Mouse (Mus musculus): ENCODE measurements around the gene Ahnak. TPM values are rescaled to one million over a fixed set of nuclear protein-coding genes. Genes with fewer than 3 reads are reported as not detected.

The Ahnak gene
- polyA plus RNA-seq, 1 experiment = 8.0 TPM

DNA sequence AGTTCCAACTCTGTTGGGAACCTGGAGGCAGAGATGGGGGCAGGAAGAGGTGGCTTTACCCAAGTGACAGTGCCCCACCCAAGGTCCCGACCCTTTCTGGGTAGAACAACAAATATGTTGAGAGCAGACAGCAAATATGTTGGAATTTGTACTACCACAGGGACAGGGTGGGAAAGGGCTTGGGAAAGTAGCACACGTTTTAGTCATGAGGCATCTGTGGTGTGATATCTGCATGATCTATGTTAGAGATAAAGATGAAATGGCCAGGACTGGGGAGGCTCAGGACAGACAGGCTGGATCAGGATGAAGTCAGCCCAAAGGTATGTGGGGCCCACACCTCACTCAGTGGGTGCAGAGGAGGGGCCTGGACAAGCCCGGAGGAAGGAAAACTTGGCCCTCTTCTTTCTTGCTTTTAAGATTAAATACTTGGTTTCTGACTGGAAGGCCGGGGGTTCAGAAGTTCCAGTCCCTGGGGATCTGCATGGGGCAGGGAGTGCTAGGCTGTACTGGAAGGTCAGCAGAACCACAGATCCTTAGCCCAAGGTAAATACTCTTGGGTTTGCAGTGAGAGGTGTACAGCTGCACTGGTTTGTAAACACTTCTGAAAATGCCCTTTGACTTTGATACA, 117.8 kb downstream of the Ahnak start:
- Histone ChIP-seq H3K4me1 (ENCODE audit: control insufficient read depth, insufficient read depth, insufficient read length) (peaks cover 19% of the 10 kb centered on the region; the same call in 1 of the 2 replicates), H3K4me3 (ENCODE audit: extremely low read depth, insufficient read depth, insufficient read length) (no peak overlapping the region), H3K27me3 (ENCODE audit: control insufficient read depth, insufficient read depth, low read length) (no peaks in the 10 kb centered on the region), H3K36me3 (ENCODE audit: control insufficient read depth, insufficient read depth, low read length) (no peaks in the 10 kb centered on the region), H3K27ac (ENCODE audit: insufficient read depth, low read length) (peak overlapping the region; percentile 24; the same call in 1 of the 2 replicates)
- TF ChIP-seq CTCF (IDR thresholded peaks at IDR 0.05; ENCODE audit: extremely low read depth, insufficient read depth, insufficient read length, insufficient replicate concordance) (no peak), POLR2A (IDR thresholded peaks at IDR 0.05; ENCODE audit: low read depth, low read length) (no peak)
- 49% methylated on average over 4 of the region's 4 CpGs for WGBS
- no peak for DNase-seq (ENCODE audit: low read depth in 1 of 2, low spot score in 2 of 2)

- Histone ChIP-seq H3K27me3 (ENCODE audit: control insufficient read depth, insufficient read depth, low read length) (no peaks in the 10 kb centered on the region), H3K27ac (ENCODE audit: insufficient read depth, low read length) (peak overlapping the region; percentile 24; the same call in 1 of the 2 replicates), H3K4me3 (ENCODE audit: extremely low read depth, insufficient read depth, insufficient read length) (no peak overlapping the region), H3K4me1 (ENCODE audit: control insufficient read depth, insufficient read depth, insufficient read length) (peaks cover 19% of the 10 kb centered on the region; the same call in 1 of the 2 replicates), H3K36me3 (ENCODE audit: control insufficient read depth, insufficient read depth, low read length) (no peaks in the 10 kb centered on the region)
- TF ChIP-seq CTCF (IDR thresholded peaks at IDR 0.05; ENCODE audit: extremely low read depth, insufficient read depth, insufficient read length, insufficient replicate concordance) (no peak), POLR2A (IDR thresholded peaks at IDR 0.05; ENCODE audit: low read depth, low read length) (no peak)
- 61% methylated on average over 1 of the region's 1 CpGs for WGBS
- no peak for DNase-seq (ENCODE audit: low read depth in 1 of 2, low spot score in 2 of 2)
Observed at GRCm38 (mm10) chr19:9107379-9107755, 118.3 kb downstream of the Ahnak start.

DNA sequence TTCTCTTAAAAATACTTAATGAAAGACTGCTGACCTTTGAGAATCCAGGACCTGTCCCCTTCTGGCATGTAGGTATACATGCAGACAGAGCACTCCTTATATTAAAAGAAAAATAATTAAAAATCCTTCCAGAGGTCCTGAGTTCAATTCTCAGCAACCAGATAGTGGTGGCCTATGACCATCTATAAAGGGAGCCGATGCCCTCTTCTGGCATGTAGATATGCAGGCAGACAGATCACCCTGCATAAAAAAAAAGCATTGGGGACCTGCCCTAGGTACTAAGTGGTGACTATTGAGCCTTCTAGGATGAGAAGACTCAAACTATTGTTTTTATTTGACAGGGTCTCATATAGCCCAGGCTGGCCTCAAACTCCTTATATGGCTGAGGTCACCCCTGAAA, 119.5 kb downstream of the Ahnak start:
- TF ChIP-seq CTCF (IDR thresholded peaks at IDR 0.05; ENCODE audit: extremely low read depth, insufficient read depth, insufficient read length, insufficient replicate concordance) (no peak), POLR2A (IDR thresholded peaks at IDR 0.05; ENCODE audit: low read depth, low read length) (no peak)
- H3K27ac ChIP-seq (ENCODE audit: insufficient read depth, low read length) = no peak overlapping the region
- no peaks in the 10 kb centered on the region for H3K27me3 ChIP-seq (ENCODE audit: control insufficient read depth, insufficient read depth, low read length)
- H3K4me1 ChIP-seq (ENCODE audit: control insufficient read depth, insufficient read depth, insufficient read length) = peaks cover 19% of the 10 kb centered on the region; the same call in 1 of the 2 replicates
- H3K4me3 ChIP-seq (ENCODE audit: extremely low read depth, insufficient read depth, insufficient read length) = no peak overlapping the region
- DNase-seq (ENCODE audit: low read depth in 1 of 2, low spot score in 2 of 2) = no peak
- H3K36me3 ChIP-seq (ENCODE audit: control insufficient read depth, insufficient read depth, low read length) = no peaks in the 10 kb centered on the region
- WGBS = 84% methylated on average over 1 of the region's 1 CpGs

- H3K4me1 ChIP-seq (ENCODE audit: control insufficient read depth, insufficient read depth, insufficient read length) = peaks cover 7% of the 10 kb centered on the region; the same call in 1 of the 2 replicates
- H3K27ac ChIP-seq (ENCODE audit: insufficient read depth, low read length) = no peak overlapping the region
- TF ChIP-seq CTCF (IDR thresholded peaks at IDR 0.05; ENCODE audit: extremely low read depth, insufficient read depth, insufficient read length, insufficient replicate concordance) (peak; percentile 33; the same call in 1 of the 2 replicates), POLR2A (IDR thresholded peaks at IDR 0.05; ENCODE audit: low read depth, low read length) (no peak)
- H3K36me3 ChIP-seq (ENCODE audit: control insufficient read depth, insufficient read depth, low read length) = no peaks in the 10 kb centered on the region
- peak; percentile 42 to 65 for DNase-seq (ENCODE audit: low read depth in 1 of 2, low spot score in 2 of 2)
- H3K27me3 ChIP-seq (ENCODE audit: control insufficient read depth, insufficient read depth, low read length) = no peaks in the 10 kb centered on the region
- WGBS = 62% methylated on average over 4 of the region's 4 CpGs
- H3K4me3 ChIP-seq (ENCODE audit: extremely low read depth, insufficient read depth, insufficient read length) = no peak overlapping the region
Observed at GRCm38 (mm10) chr19:9110182-9110869, 121.2 kb downstream of the Ahnak start.

DNA sequence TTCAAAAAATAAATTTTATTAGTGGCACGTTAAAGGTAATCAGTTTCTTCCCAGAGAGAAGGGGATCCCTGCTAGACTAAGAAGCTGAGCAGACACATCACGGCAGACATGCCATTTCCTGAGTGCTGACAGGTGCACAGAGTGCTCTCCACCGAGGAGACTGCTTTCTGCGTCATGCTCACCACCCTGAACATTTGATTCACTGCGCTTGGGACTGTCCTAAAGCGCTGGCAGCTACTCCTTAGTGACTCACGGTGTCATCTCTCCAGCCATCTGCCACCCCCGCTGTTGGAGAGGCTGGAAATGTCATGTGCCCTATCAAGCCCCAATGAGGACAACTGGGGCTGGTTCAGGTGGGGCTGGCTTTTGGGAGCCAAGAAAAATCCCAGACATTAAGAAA, 123.0 kb downstream of the Ahnak start:
- peaks cover 6% of the 10 kb centered on the region; the same call in 1 of the 2 replicates for H3K4me1 ChIP-seq (ENCODE audit: control insufficient read depth, insufficient read depth, insufficient read length)
- no peak for DNase-seq (ENCODE audit: low read depth in 1 of 2, low spot score in 2 of 2)
- H3K27ac ChIP-seq (ENCODE audit: insufficient read depth, low read length) = no peak overlapping the region
- TF ChIP-seq CTCF (IDR thresholded peaks at IDR 0.05; ENCODE audit: extremely low read depth, insufficient read depth, insufficient read length, insufficient replicate concordance) (no peak), POLR2A (IDR thresholded peaks at IDR 0.05; ENCODE audit: low read depth, low read length) (no peak)
- H3K36me3 ChIP-seq (ENCODE audit: control insufficient read depth, insufficient read depth, low read length) = no peaks in the 10 kb centered on the region; the same call in 1 of the 2 replicates
- WGBS = 76% methylated on average over 8 of the region's 8 CpGs
- H3K4me3 ChIP-seq (ENCODE audit: extremely low read depth, insufficient read depth, insufficient read length) = no peak overlapping the region
- no peaks in the 10 kb centered on the region for H3K27me3 ChIP-seq (ENCODE audit: control insufficient read depth, insufficient read depth, low read length)

DNA sequence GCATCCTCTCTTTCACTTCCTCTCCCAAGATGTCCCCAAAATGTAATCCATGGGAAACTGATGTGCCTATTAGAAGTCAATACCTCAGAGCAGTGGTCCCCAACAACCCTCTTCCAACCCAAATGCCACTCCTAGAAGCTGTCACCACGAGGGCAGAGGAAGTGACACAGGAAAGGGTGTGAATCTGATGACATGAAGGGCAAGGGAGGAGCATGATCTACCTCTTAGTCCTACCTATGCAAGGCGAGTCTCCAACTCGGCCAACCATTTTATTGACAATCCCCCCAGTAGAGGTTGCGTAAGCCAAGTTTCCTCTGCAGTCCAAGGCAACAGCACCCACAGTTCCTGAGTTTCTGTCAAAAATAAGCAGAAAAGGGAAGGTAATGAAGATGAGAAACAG, 127.2 kb downstream of the Ahnak start:
- no peak overlapping the region for H3K4me3 ChIP-seq (ENCODE audit: extremely low read depth, insufficient read depth, insufficient read length)
- TF ChIP-seq CTCF (IDR thresholded peaks at IDR 0.05; ENCODE audit: extremely low read depth, insufficient read depth, insufficient read length, insufficient replicate concordance) = no peak
- no peak for TF ChIP-seq POLR2A (IDR thresholded peaks at IDR 0.05; ENCODE audit: low read depth, low read length)
- DNase-seq (ENCODE audit: low read depth in 1 of 2, low spot score in 2 of 2) = no peak
- H3K27ac ChIP-seq (ENCODE audit: insufficient read depth, low read length) = no peak overlapping the region
- peaks cover 3% of the 10 kb centered on the region; the same call in 1 of the 2 replicates for H3K4me1 ChIP-seq (ENCODE audit: control insufficient read depth, insufficient read depth, insufficient read length)
- WGBS = 59% methylated on average over 4 of the region's 4 CpGs
- H3K36me3 ChIP-seq (ENCODE audit: control insufficient read depth, insufficient read depth, low read length) = peaks cover 3% of the 10 kb centered on the region
- no peaks in the 10 kb centered on the region for H3K27me3 ChIP-seq (ENCODE audit: control insufficient read depth, insufficient read depth, low read length)

DNA sequence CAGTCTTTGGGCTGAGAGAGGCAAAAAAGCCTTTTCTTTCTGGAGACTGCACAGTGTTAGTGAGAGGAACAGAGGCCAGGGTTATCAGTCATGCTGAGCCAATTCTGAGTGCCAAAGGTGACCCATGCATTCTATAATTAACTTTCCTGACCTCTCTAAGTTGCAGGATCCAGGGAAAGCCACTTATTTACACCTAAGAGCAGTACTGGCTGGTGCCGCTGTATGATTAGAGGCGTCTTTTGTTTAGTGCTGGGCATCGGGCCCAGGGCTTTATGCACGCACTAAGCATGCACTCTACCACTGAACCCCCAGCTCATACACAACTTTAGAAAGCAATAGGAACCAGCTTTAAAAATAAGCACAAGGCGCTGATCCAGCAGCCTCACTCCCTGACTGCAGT, 128.2 kb downstream of the Ahnak start:
- Histone ChIP-seq H3K4me3 (ENCODE audit: extremely low read depth, insufficient read depth, insufficient read length) (no peak overlapping the region), H3K4me1 (ENCODE audit: control insufficient read depth, insufficient read depth, insufficient read length) (peaks cover 3% of the 10 kb centered on the region; the same call in 1 of the 2 replicates), H3K27ac (ENCODE audit: insufficient read depth, low read length) (no peak overlapping the region), H3K27me3 (ENCODE audit: control insufficient read depth, insufficient read depth, low read length) (no peaks in the 10 kb centered on the region), H3K36me3 (ENCODE audit: control insufficient read depth, insufficient read depth, low read length) (peaks cover 3% of the 10 kb centered on the region)
- DNase-seq (ENCODE audit: low read depth in 1 of 2, low spot score in 2 of 2) = no peak
- WGBS = 93% methylated on average over 5 of the region's 5 CpGs
- no peak for TF ChIP-seq POLR2A (IDR thresholded peaks at IDR 0.05; ENCODE audit: low read depth, low read length)
- TF ChIP-seq CTCF (IDR thresholded peaks at IDR 0.05; ENCODE audit: extremely low read depth, insufficient read depth, insufficient read length, insufficient replicate concordance) = no peak
